Mouse (Mus musculus): ENCODE data around the gene Pik3cb. TPM values are rescaled to one million over a fixed set of nuclear protein-coding genes. Genes with fewer than 3 reads are reported as not detected.

The Pik3cb gene
- total RNA-seq, 1 experiment from 2014 or later: 4.2 TPM

DNA sequence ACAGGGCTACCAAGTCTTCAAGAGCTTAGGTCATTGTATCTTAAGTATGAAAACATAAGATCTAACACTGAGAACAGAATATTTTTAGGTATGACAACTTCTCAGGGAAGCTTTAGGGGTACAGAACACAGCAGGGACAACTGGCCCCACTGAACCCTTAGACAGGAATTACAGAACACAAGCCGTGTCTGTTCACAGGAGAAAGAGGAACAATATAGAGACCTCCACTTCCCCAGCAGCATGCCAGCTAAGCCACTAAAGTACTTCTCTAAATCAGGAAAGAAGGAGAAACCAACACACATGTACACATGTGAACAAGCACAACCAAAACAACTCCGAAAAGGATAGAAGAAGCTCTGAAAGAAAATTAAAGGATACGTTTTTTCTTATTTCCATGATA, 30.8 kb downstream of the Pik3cb start:
- ATAC-seq (replicated peaks in 1 of 2; ENCODE audit: insufficient read depth in 1 of 2, low FRiP score in 2 of 2, low TSS enrichment in 1 of 2, low read depth in 1 of 2, poor library complexity in 2 of 2, severe bottlenecking in 2 of 2): peak; percentile 94 to 95

DNA sequence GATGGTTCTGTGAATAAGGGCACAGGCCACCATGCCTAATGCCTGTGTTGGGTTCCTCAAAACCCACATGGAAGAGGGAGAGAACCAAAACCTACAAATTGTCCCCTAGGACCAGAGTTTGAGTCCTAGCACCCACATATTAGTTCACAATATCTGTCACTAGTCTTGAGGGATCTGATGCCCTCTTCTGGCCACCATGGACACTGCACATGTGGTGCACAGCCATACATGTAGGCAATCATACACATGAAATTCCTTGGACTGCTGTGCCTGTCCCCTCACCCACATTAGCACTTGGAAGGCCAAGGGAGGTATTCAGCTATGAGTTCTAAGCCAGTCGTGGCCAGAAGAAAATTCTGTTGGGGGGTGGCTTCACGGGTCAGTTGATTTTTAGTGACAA, 36.0 kb downstream of the Pik3cb start:
- no peak for ATAC-seq (replicated peaks in 1 of 2; ENCODE audit: insufficient read depth in 1 of 2, low FRiP score in 2 of 2, low TSS enrichment in 1 of 2, low read depth in 1 of 2, poor library complexity in 2 of 2, severe bottlenecking in 2 of 2)

DNA sequence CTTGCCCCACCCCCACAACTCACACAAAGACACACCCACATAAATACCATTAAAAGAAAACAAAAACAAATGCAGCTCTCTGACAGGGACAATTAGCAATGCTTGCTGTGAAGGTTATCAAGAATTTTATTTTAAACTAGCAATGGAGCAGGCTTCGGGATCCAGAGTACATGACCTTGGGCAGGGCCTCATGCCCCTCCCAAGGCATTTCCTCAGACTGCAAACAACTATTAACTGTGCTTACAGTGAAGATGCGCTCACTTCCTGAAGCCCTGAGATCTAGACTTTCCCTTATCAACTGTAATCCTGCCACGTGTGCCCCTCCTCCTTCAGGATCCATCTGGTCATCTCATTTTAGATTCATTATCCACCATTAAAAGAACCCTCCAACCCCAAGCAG, 36.6 kb downstream of the Pik3cb start:
- no peak for ATAC-seq (replicated peaks in 1 of 2; ENCODE audit: insufficient read depth in 1 of 2, low FRiP score in 2 of 2, low TSS enrichment in 1 of 2, low read depth in 1 of 2, poor library complexity in 2 of 2, severe bottlenecking in 2 of 2)

DNA sequence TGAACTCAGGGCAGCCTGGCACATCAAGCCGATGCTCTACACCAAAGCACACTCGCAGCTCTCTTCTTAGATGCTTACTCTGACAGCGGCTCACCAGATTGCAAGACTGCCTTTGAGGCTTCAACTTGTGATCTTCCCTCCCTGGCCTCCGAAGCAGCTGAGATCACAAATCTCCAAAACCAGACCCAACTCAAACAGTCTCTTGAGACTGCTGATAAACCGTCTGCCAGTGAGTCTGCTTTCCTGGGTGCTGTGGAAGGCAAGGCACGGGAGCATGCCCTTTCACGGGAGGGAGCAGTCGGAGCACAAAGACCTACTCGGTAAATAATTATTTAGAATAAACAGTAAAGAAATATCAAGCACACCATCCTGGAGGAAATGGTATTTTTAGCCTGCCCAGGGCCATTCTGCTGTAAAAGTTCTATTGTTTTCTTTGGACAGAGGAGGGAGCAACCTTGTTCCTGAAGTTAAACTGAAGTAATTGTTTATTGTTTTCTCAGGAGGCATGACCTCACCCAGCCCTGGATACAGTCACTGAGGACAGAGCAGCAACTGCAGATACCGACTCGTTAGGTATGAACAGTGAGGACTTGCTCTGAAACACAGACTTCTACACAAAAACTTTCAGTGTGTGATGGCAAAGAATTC, 41.8 kb downstream of the Pik3cb start:
- no peak for ATAC-seq (replicated peaks in 1 of 2; ENCODE audit: insufficient read depth in 1 of 2, low FRiP score in 2 of 2, low TSS enrichment in 1 of 2, low read depth in 1 of 2, poor library complexity in 2 of 2, severe bottlenecking in 2 of 2)

DNA sequence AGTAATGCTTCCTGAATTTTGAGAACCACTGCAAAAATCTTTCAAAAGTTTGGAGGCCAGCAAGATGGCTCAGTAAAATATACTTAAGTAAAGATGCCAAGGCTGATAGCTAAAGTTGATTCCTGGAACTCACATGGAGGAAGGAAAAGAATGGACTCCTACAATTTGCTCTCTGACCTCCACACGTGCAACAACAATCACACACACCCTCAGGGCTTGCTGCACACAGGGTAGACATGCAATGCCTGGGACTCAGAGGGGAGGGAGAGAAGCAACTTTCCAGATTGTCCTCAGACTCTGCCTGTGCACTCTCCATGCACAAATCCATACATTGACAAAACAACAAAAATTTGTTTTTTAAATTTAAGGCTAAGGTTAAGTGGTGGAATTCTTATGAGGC, 42.8 kb downstream of the Pik3cb start:
- no peak for ATAC-seq (replicated peaks in 1 of 2; ENCODE audit: insufficient read depth in 1 of 2, low FRiP score in 2 of 2, low TSS enrichment in 1 of 2, low read depth in 1 of 2, poor library complexity in 2 of 2, severe bottlenecking in 2 of 2)

DNA sequence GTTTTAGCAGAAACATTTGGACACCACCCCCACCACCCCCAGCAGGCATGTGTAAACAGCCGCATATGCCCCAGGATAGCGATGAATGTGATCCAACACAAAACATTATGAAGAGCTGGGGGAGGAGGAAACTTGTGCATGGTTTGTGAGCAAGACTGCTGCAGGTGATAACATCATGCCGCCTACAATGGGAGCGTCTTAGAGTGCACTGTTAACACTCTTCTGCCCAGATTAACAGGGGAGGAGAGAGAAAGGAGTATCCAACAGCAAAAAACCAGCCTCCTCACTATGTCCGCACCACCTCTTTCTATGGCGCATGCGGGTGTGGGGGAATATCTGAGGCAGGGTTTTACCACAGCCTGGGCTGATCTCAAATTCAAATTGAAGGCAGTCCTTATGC, 45.2 kb downstream of the Pik3cb start:
- ATAC-seq (replicated peaks in 1 of 2; ENCODE audit: insufficient read depth in 1 of 2, low FRiP score in 2 of 2, low TSS enrichment in 1 of 2, low read depth in 1 of 2, poor library complexity in 2 of 2, severe bottlenecking in 2 of 2): no peak

DNA sequence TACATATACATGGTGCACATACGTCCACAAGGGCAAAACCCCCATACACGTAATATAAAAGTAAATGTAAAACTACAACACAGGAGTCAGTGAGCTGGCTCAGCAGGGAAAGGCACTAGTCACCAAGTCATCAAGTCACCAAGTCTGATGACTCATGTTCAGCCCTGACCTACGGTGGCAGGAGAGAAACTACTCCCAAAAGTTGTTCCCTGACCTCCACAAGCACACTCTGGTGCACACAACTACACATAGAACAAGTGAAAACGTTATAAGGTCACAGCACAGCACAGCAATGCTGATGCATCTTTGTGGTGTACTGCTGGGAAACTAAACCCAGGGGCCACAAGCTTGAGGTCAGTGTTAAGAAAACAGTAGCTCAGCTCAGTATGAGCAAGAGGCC, 49.9 kb downstream of the Pik3cb start:
- ATAC-seq (replicated peaks in 1 of 2; ENCODE audit: insufficient read depth in 1 of 2, low FRiP score in 2 of 2, low TSS enrichment in 1 of 2, low read depth in 1 of 2, poor library complexity in 2 of 2, severe bottlenecking in 2 of 2): peak in 1 of 2 experiments; percentile 10; a peak in 1 of 4 replicates

DNA sequence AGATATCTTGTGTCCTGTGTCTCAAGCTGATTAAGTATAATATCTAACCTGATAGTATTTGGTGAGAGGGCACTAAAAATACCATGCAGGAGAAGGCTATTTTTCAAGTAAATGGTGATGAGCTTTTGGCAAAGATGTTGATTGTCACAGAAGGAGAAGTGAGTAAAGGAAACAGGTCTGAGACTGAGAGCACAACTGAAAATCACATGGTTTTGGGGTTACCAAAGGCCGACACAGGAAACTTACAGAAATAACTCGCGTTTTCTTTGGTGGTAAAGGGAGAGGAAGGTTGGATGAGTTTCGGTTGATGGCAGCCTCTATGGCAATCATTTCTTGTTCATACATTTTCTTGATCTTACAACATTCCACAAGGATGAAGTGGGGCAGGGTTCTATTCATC, 50.5 kb downstream of the Pik3cb start:
- ATAC-seq (replicated peaks in 1 of 2; ENCODE audit: insufficient read depth in 1 of 2, low FRiP score in 2 of 2, low TSS enrichment in 1 of 2, low read depth in 1 of 2, poor library complexity in 2 of 2, severe bottlenecking in 2 of 2): peak; percentile 68 to 75

DNA sequence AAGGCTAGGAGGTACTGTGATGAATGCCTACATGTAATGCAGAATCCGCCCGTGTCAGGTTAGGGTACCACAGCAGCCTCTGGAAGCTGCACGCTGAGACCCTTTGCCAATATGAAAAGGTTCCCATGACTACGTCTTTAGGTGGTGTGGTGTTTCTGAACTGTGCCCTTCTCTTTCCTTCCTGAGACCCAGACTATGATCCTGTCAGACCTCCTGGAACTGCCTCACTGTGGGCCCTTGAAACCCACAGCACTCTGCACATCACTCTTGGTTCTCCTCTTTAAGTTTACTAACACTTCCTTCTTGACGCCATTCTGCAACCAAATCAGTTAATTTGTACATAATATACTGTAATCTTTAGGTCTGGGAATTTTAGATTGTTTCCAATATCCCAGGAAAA, 58.7 kb downstream of the Pik3cb start:
- peak; percentile 47 to 59 for ATAC-seq (replicated peaks in 1 of 2; ENCODE audit: insufficient read depth in 1 of 2, low FRiP score in 2 of 2, low TSS enrichment in 1 of 2, low read depth in 1 of 2, poor library complexity in 2 of 2, severe bottlenecking in 2 of 2)

DNA sequence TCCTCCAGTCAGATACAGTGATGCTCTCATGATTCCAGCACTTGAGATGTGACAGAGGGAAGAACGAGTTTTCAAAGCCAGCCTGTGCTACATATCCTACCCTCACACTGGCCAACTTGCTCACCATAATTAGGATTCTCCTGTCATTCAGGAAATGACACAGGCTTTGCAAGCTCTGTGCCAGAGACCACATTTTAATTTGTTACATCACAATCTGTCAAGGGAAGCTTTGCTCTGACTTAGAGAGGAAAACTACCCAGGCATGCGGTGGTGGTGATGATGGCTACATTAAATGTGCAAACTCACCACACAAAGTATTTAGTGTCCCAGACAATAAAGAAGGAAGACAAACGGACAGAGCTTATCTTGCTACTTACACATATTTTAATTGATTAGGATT, 59.1 kb downstream of the Pik3cb start:
- ATAC-seq (replicated peaks in 1 of 2; ENCODE audit: insufficient read depth in 1 of 2, low FRiP score in 2 of 2, low TSS enrichment in 1 of 2, low read depth in 1 of 2, poor library complexity in 2 of 2, severe bottlenecking in 2 of 2): peak; percentile 84 to 91

DNA sequence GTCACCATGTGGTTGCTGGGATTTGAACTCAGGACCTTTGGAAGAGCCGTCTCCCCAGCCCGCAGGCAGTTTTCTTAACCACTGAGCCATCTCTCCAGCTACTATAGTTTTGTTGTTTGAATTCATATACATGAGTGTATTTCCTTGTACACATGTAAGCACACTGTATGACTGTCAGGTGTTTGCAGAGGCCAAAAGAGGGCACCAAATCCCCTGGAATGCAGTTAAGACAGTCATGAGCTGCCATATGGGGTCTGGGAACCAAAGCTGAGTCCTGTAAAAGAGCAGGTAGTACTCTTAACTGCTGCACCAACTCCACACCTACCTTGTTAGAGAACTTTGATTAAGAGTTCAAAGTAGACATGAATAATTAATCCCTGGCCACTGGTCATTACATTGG, 59.8 kb downstream of the Pik3cb start:
- no peak for ATAC-seq (replicated peaks in 1 of 2; ENCODE audit: insufficient read depth in 1 of 2, low FRiP score in 2 of 2, low TSS enrichment in 1 of 2, low read depth in 1 of 2, poor library complexity in 2 of 2, severe bottlenecking in 2 of 2)

DNA sequence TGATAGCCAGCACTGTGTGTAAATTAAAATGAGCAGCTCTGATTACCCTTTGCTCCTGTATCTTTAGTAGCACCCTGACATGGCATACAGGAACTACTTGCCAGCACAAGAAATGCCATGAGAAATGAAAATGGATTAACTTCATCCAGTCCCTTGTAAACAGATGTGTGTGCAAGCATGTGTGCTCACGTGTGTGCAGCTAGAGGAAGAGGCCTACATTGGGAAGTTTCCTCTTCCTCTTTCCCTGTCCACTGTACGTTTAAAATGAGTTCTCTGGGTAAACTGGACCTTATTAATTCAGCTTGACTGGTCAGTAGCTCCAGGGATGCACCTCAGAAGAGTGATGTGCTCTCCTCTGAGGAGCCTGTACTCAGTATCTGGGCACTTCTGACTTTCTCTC, 66.0 kb downstream of the Pik3cb start:
- no peak for ATAC-seq (replicated peaks in 1 of 2; ENCODE audit: insufficient read depth in 1 of 2, low FRiP score in 2 of 2, low TSS enrichment in 1 of 2, low read depth in 1 of 2, poor library complexity in 2 of 2, severe bottlenecking in 2 of 2)

DNA sequence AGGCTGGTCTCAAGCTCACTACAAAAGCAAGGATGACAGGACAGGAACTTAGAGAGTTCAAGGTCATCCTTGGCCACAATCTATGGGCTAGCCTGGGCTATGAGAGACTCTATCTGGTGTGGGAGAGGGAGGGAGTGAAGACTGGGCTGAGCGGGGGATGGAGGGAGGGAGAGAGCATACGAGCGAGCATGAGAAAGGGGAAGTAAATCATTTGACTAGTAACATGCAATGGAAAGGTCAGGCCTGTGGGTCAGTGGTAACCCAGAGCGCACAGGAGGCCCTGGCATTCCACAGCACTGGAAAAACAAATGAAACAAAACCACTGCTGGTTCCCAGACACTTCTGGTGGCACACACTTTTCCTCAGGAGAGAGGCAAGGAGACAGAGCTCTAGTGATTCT, 67.9 kb downstream of the Pik3cb start:
- ATAC-seq (replicated peaks in 1 of 2; ENCODE audit: insufficient read depth in 1 of 2, low FRiP score in 2 of 2, low TSS enrichment in 1 of 2, low read depth in 1 of 2, poor library complexity in 2 of 2, severe bottlenecking in 2 of 2): peak; percentile 71 to 80

DNA sequence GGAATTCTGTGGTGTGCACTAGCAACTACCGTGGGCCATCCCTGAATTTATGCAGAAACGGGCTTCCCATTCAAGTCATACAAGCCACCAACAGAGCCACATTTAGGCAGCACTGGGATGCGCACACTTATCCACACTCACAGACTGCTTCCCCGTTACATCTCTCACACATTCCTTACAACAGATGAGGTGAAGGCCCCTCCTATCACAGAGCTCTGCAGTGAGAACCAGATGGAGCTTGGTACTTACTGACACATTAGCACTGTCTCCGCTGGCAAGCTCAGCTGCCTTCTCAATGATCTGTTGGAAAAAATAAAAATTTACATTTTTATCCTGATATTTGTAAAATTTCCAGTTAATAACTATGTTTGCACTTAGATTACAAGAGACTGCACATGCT, 75.1 kb downstream of the Pik3cb start:
- ATAC-seq (replicated peaks in 1 of 2; ENCODE audit: insufficient read depth in 1 of 2, low FRiP score in 2 of 2, low TSS enrichment in 1 of 2, low read depth in 1 of 2, poor library complexity in 2 of 2, severe bottlenecking in 2 of 2): no peak

DNA sequence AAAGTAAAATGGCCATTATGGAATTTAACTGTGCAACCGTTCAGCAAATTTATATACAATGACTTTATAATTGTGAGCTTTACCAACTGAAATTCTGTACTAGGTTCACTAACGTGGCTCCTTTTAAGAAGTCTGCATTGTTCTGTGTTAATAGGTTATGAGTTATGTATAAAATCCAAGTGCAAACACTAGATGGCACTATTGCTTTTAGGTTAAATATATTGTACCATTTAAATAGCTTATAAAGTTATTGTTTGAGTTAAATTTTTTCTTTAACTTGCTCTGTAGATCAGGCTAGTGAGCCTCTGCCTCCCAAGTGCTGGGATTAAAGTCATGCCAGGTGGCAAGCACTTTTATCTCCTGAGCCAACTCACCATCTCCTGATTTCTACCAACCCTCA, 76.2 kb downstream of the Pik3cb start:
- ATAC-seq (replicated peaks in 1 of 2; ENCODE audit: insufficient read depth in 1 of 2, low FRiP score in 2 of 2, low TSS enrichment in 1 of 2, low read depth in 1 of 2, poor library complexity in 2 of 2, severe bottlenecking in 2 of 2): peak in 1 of 2 experiments; percentile 47; a peak in 1 of 4 replicates

DNA sequence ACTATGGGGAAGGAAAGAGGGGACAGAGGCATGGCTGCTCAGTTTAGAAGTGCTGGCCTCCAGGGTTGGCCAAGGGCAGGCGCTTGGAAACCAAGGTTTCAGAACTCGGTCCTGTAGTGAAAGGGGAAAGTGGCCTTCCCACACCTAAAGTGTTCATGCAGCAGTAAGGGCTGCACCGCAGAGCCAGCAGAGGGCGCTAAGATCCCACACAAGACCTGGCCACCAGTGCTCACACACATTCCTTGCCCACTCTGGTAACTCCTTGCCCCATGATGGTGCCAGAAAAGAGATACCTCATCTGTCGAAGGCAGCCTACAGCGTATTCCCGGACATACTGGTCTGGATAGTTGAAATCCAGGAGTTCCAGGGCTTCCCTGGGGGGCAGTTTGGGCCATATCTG, 77.9 kb downstream of the Pik3cb start:
- ATAC-seq (replicated peaks in 1 of 2; ENCODE audit: insufficient read depth in 1 of 2, low FRiP score in 2 of 2, low TSS enrichment in 1 of 2, low read depth in 1 of 2, poor library complexity in 2 of 2, severe bottlenecking in 2 of 2): peak; percentile 79 to 88

DNA sequence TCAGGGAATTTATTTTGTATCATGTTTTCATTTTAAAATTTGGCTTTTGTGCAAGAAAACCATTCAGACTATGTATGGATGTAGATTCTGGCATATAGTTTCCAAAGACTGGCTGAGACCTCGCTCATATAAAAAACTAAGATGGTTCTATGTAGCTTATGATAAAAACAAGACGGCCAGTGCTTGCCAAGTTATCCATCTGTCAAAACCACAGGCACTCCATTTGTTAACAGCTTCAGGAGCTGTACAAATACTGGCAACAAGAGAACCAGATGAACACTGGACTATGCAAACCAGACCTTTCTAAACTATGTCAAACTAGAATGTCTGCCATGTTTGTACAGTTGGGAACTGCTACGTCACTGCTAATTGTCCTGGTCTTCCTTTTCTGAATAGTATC, 82.7 kb downstream of the Pik3cb start:
- ATAC-seq (replicated peaks in 1 of 2; ENCODE audit: insufficient read depth in 1 of 2, low FRiP score in 2 of 2, low TSS enrichment in 1 of 2, low read depth in 1 of 2, poor library complexity in 2 of 2, severe bottlenecking in 2 of 2): no peak

DNA sequence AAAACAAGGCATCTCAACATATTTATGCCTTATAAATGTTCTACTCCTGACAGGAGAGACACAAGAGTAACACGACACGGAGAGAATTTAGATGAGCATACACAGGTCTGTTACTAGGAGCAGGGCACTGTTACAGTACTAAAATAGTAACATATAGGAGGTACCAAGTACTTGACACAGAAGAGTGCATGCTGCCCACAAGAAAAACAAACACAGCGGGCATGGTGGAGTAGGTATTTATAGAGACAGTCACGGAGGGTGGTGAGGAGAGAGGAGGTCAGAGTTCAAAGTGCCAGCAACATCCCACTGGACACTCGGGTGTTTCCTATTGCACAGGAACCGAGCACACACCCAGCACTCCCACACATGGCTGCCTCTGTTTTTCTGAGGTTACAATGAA, 90.7 kb downstream of the Pik3cb start:
- no peak for ATAC-seq (replicated peaks in 1 of 2; ENCODE audit: insufficient read depth in 1 of 2, low FRiP score in 2 of 2, low TSS enrichment in 1 of 2, low read depth in 1 of 2, poor library complexity in 2 of 2, severe bottlenecking in 2 of 2)

DNA sequence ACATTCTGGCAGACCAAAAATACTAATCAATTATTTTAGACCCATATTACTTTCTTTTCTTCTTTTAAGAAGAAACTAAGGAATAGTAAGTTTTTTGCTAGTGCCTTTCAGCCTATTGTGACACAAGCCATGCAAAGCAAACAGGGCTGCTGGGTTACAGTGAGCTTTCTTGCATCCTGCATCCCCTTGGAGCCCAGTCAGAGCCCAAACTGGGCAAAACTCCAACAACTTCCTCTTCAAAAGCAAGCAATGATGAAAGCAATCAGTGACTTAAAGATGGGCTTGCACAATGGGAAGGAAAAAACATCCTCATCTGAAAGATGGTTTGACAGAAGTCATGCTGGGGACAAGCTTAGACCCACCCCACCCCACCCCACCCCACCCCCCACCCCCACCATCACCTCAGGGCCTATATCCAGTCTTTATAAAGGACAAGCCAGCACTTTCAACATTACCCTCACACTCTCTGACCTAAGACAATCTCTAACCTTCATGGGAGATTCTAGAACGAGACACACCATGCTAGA, 91.6 kb downstream of the Pik3cb start:
- no peak for ATAC-seq (replicated peaks in 1 of 2; ENCODE audit: insufficient read depth in 1 of 2, low FRiP score in 2 of 2, low TSS enrichment in 1 of 2, low read depth in 1 of 2, poor library complexity in 2 of 2, severe bottlenecking in 2 of 2)

All from hematopoietic stem cell, adult 5-6 weeks (primary cell).